Mouse (Mus musculus): ENCODE results near the gene Luc7l2. TPM values are rescaled to one million over a fixed set of nuclear protein-coding genes. Genes with fewer than 3 reads are reported as not detected.

The Luc7l2 gene
- polyA plus RNA-seq, 1 experiment from 2014 or later: 47.5 TPM

DNA sequence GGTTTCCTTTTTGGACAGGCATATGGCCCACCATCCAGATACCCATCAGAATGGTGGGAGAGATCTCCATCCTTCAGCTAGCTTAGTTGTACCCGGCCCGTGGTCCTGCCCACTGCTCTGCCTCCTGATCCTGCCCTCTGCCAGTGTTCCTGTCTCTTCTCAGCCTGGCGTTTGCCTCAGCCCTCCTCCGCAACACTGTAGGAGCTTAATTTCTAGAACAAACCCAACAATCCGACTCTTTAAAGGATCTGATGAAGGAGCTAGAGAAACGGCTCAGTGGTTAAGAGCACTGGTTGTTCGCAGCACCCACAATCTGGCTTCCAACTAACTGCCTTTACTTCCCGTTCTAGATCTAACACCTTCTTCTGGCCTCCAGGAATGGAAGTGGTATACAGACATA, 83.3 kb downstream of the Luc7l2 start:
- H3K9ac ChIP-seq (ENCODE audit: low read length): no peak overlapping the region
- DNase-seq (ENCODE audit: low spot score) (peak; percentile 47), ATAC-seq (replicated peaks; ENCODE audit: low FRiP score) (no peak)
- no peak overlapping the region for H3K27ac ChIP-seq (ENCODE audit: low read depth, low read length)
- no peak overlapping the region for H3K4me3 ChIP-seq (ENCODE audit: low read depth, low read length)
- H3K27me3 ChIP-seq (ENCODE audit: control insufficient read depth, insufficient read depth, low read length): peaks cover 44% of the 10 kb centered on the region
- peaks cover 9% of the 10 kb centered on the region; the same call in 1 of the 2 replicates for H3K4me1 ChIP-seq (replicated peaks; ENCODE audit: control insufficient read depth, insufficient read depth, low read length)
- WGBS: 84% methylated on average over 8 of the region's 8 CpGs
- H3K9me3 ChIP-seq (ENCODE audit: control insufficient read depth, low read length): no peaks in the 10 kb centered on the region
- no peak overlapping the region for H3K4me2 ChIP-seq (ENCODE audit: low read depth, low read length, severe bottlenecking)
- no peaks in the 10 kb centered on the region for H3K36me3 ChIP-seq (ENCODE audit: control insufficient read depth, insufficient read depth, low read length)

DNA sequence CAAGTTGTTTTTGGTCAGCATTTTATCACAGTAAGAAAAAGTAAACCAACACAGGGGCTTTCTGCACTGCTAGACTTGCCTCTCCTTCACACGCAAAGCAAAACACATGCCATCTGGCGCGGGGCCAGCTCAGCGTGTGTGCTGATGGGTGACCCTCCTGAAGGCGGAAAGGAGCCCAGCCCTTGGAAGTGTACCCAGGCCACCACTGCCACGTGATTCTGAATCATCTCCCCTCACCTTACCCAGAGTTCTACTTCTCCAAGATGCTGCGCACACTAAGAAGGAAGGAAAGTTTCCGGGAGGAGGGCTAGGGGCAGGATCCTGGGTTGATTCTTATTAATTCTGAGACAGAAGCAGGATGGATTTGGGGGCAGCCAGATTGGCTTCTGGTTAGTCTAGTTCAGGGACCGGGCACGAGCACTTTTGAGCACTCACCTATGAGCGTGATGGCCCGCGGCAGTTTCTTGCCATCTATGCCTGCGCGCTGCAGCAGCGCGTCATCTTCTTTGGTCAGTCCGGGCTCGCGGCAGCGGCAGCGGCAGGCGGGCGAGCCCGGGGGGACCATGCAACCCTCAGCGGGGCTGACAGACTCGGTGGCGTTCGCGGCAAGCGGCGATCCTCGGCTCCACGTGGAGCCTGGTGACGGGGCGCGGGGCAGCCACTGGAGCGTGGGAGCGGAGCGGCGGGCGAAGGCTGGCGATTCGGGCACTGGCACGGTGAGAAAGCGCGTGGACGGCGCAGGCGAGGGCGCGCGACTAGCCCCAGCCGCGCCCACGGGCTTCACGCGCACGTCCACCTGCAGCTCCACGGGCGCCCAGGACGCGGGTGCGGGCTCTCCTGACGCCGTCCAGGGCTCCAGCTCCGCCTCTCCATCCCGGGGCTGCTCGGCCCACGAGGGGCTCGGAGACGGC, 85.1 kb downstream of the Luc7l2 start:
- H3K27ac ChIP-seq (ENCODE audit: low read depth, low read length): no peak overlapping the region
- ATAC-seq (replicated peaks; ENCODE audit: low FRiP score): peak; percentile 37; the same call in 1 of the 2 replicates
- 2% methylated on average over 56 of the region's 72 CpGs for WGBS

DNA sequence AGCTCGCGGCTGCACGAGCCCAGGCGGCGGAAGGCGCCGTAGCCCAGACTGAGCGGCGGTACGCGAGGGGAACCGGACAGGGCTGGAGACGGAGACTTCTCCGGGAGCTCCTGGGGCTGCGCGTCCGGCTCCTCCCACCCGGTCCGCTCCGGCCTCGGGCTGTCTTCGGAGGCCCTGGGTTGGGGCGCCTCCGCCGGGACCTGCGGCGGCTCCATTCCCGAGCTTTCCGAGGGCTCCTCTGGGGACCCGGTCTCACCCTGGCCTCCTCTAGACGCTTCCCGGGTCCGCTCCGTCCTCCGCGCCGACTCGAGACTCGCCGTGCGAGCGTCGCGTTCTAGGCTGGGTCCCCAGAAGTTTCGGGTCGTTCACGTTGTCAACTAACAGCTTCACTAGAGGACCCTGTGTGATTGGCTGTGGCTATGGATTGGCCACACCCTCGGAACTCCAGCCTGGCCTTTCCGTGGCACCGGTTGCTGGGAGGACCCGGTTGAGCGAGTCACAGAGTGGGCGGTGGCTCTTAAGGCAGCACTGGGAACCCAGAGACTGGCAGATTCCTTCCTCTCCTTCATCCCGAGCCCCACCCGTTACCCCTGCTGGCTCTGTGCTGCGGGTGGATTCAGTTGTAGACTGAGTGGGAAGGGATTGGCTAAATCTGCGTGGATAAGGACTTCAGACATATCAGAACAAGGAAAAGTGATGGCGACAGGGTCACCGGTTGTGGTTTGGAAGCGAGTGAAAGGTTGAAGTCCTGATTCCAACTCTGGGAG, 85.9 kb downstream of the Luc7l2 start, which contains the start of gene Klrg2:
Gene Klrg2 (minus strand): TSS at position 391 of the 767 bp plus-strand sequence.
- H3K9me3 ChIP-seq (ENCODE audit: control insufficient read depth, low read length): no peaks in the 10 kb centered on the region
- H3K4me3 ChIP-seq (ENCODE audit: low read depth, low read length): peak within 1 kb of the TSS; percentile 45
- peak within 1 kb of the TSS; percentile 44 for H3K9ac ChIP-seq (ENCODE audit: low read length)
- H3K4me2 ChIP-seq (ENCODE audit: low read depth, low read length, severe bottlenecking): peak within 1 kb of the TSS; percentile 96
- DNase-seq (ENCODE audit: low spot score): peak; percentile 74
- peak; percentile 81 for ATAC-seq (replicated peaks; ENCODE audit: low FRiP score)
- H3K27me3 ChIP-seq (ENCODE audit: control insufficient read depth, insufficient read depth, low read length): peaks cover 45% of the 10 kb centered on the region
- H3K4me1 ChIP-seq (replicated peaks; ENCODE audit: control insufficient read depth, insufficient read depth, low read length): peaks cover 9% of the 10 kb centered on the region; the same call in 1 of the 2 replicates
- H3K36me3 ChIP-seq (ENCODE audit: control insufficient read depth, insufficient read depth, low read length): no peaks in the 10 kb centered on the region
- no peak within 1 kb of the TSS for H3K27ac ChIP-seq (ENCODE audit: low read depth, low read length)
- WGBS: 3% methylated on average over 59 of the region's 60 CpGs

More for the DNA sequence above, 85.1 kb downstream of the Luc7l2 start:
- peak overlapping the region; percentile 44 for H3K9ac ChIP-seq (ENCODE audit: low read length)
- H3K9me3 ChIP-seq (ENCODE audit: control insufficient read depth, low read length): no peaks in the 10 kb centered on the region
- H3K4me2 ChIP-seq (ENCODE audit: low read depth, low read length, severe bottlenecking): peak overlapping the region; percentile 96
- peaks cover 9% of the 10 kb centered on the region; the same call in 1 of the 2 replicates for H3K4me1 ChIP-seq (replicated peaks; ENCODE audit: control insufficient read depth, insufficient read depth, low read length)
- no peaks in the 10 kb centered on the region for H3K36me3 ChIP-seq (ENCODE audit: control insufficient read depth, insufficient read depth, low read length)
- peak; percentile 68 for DNase-seq (ENCODE audit: low spot score)
- peak overlapping the region; percentile 45 for H3K4me3 ChIP-seq (ENCODE audit: low read depth, low read length)
- peaks cover 45% of the 10 kb centered on the region for H3K27me3 ChIP-seq (ENCODE audit: control insufficient read depth, insufficient read depth, low read length)

DNA sequence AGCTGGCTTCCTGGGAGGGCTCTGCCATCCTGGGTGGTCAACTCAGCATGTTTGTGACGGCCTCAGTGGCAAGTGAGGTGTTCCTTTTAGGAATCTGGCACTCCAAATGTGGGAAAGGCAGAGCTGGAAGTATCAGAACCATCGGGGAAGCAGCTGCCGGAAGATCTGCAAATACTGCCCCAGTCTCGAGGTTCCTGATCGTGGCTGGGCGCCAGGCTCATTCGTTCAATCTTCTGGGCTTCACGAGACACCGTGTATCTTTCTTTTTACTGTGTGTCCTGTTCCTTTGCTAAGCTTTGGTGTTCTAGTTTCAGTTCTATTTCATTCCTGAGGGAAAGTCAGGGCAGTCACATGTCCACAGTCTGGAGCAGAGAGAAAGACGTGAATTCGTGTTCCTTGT, 89.3 kb downstream of the Luc7l2 start:
- H3K4me3 ChIP-seq (ENCODE audit: low read depth, low read length): no peak overlapping the region
- ATAC-seq (replicated peaks; ENCODE audit: low FRiP score): no peak
- no peaks in the 10 kb centered on the region for H3K9me3 ChIP-seq (ENCODE audit: control insufficient read depth, low read length)
- DNase-seq (ENCODE audit: low spot score): no peak
- WGBS: 82% methylated on average over 11 of the region's 11 CpGs
- H3K4me2 ChIP-seq (ENCODE audit: low read depth, low read length, severe bottlenecking): no peak overlapping the region
- H3K27me3 ChIP-seq (ENCODE audit: control insufficient read depth, insufficient read depth, low read length): peaks cover 33% of the 10 kb centered on the region
- no peak overlapping the region for H3K27ac ChIP-seq (ENCODE audit: low read depth, low read length)
- no peak overlapping the region for H3K9ac ChIP-seq (ENCODE audit: low read length)
- H3K36me3 ChIP-seq (ENCODE audit: control insufficient read depth, insufficient read depth, low read length): no peaks in the 10 kb centered on the region
- H3K4me1 ChIP-seq (replicated peaks; ENCODE audit: control insufficient read depth, insufficient read depth, low read length): peaks cover 9% of the 10 kb centered on the region; the same call in 1 of the 2 replicates

DNA sequence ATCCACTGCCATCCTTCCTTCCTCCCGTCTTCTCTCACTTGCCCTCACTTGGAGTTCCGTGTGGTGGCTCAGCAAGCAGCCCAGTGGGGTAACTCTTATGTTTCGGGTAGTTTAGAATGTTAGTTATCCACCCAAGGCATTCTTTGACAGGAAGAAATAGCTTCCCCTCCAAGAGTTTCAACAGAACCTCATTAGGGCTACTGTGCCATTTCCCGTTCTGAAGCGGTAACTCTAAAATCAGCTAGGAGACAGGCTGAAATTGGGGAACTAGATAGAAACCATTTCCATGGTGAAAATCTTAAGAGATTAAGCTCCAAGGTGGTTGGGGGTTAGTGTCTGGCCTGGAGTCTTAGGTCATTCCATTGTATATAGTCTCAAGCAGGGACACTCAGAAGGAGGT, 90.1 kb downstream of the Luc7l2 start:
- no peak overlapping the region for H3K27ac ChIP-seq (ENCODE audit: low read depth, low read length)
- H3K4me3 ChIP-seq (ENCODE audit: low read depth, low read length): no peak overlapping the region
- WGBS: 67% methylated on average over 5 of the region's 5 CpGs
- H3K27me3 ChIP-seq (ENCODE audit: control insufficient read depth, insufficient read depth, low read length): peaks cover 25% of the 10 kb centered on the region
- H3K9ac ChIP-seq (ENCODE audit: low read length): no peak overlapping the region
- no peaks in the 10 kb centered on the region for H3K9me3 ChIP-seq (ENCODE audit: control insufficient read depth, low read length)
- no peak for ATAC-seq (replicated peaks; ENCODE audit: low FRiP score)
- H3K4me1 ChIP-seq (replicated peaks; ENCODE audit: control insufficient read depth, insufficient read depth, low read length): peaks cover 5% of the 10 kb centered on the region; the same call in 1 of the 2 replicates
- no peaks in the 10 kb centered on the region for H3K36me3 ChIP-seq (ENCODE audit: control insufficient read depth, insufficient read depth, low read length)
- DNase-seq (ENCODE audit: low spot score): no peak
- H3K4me2 ChIP-seq (ENCODE audit: low read depth, low read length, severe bottlenecking): no peak overlapping the region

DNA sequence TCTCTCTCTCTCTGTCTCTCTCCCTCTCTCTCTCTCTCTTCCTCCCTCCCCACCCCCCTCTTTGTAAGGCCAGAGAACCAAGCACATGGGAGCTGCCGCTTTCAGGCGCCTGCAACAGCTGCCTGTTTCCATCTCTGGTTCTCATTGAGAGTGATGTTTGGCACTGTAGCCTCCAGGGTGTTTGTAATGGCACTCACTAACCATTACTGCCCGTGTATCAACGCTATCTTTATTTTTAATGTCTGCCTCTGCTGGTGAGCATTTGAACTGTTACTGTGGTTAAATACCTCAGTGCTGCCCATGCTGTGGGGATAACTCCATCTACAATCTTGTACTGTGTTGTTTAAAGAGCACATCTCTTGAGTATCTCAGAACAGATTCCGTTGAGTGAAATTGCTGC, 90.5 kb downstream of the Luc7l2 start:
- H3K27me3 ChIP-seq (ENCODE audit: control insufficient read depth, insufficient read depth, low read length): peaks cover 21% of the 10 kb centered on the region
- H3K9ac ChIP-seq (ENCODE audit: low read length): no peak overlapping the region
- no peak overlapping the region for H3K4me2 ChIP-seq (ENCODE audit: low read depth, low read length, severe bottlenecking)
- DNase-seq (ENCODE audit: low spot score) (no peak), ATAC-seq (replicated peaks; ENCODE audit: low FRiP score) (no peak)
- H3K27ac ChIP-seq (ENCODE audit: low read depth, low read length): no peak overlapping the region
- no peaks in the 10 kb centered on the region for H3K36me3 ChIP-seq (ENCODE audit: control insufficient read depth, insufficient read depth, low read length)
- H3K4me1 ChIP-seq (replicated peaks; ENCODE audit: control insufficient read depth, insufficient read depth, low read length): peaks cover 1% of the 10 kb centered on the region; the same call in 1 of the 2 replicates
- WGBS: 58% methylated on average over 5 of the region's 5 CpGs
- H3K4me3 ChIP-seq (ENCODE audit: low read depth, low read length): no peak overlapping the region
- no peaks in the 10 kb centered on the region for H3K9me3 ChIP-seq (ENCODE audit: control insufficient read depth, low read length)

DNA sequence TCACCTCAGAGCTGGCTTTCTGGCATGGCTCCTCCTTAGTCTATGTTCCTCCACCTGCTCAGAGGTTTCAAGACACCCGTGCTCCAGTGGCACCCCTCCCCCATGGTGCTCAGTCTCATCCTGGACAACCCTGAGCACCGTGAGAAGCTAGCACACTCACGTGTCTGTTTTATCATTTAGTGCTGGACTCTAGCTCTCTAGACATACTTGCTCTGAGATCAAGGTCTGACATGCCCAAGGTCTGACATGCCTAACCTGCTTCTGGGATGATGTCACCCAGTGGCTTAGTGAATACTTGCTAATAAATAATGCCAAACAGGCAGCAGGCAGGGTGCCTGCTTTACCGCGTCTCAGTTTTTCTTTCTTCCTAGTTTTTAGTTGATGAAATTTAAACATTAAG, 91.5 kb downstream of the Luc7l2 start:
- DNase-seq (ENCODE audit: low spot score) (no peak), ATAC-seq (replicated peaks; ENCODE audit: low FRiP score) (no peak)
- no peaks in the 10 kb centered on the region for H3K36me3 ChIP-seq (ENCODE audit: control insufficient read depth, insufficient read depth, low read length)
- H3K4me1 ChIP-seq (replicated peaks; ENCODE audit: control insufficient read depth, insufficient read depth, low read length): no peaks in the 10 kb centered on the region
- no peaks in the 10 kb centered on the region for H3K9me3 ChIP-seq (ENCODE audit: control insufficient read depth, low read length)
- no peak overlapping the region for H3K4me2 ChIP-seq (ENCODE audit: low read depth, low read length, severe bottlenecking)
- H3K9ac ChIP-seq (ENCODE audit: low read length): no peak overlapping the region
- WGBS: 80% methylated on average over 5 of the region's 5 CpGs
- peaks cover 12% of the 10 kb centered on the region for H3K27me3 ChIP-seq (ENCODE audit: control insufficient read depth, insufficient read depth, low read length)
- H3K4me3 ChIP-seq (ENCODE audit: low read depth, low read length): no peak overlapping the region
- no peak overlapping the region for H3K27ac ChIP-seq (ENCODE audit: low read depth, low read length)

DNA sequence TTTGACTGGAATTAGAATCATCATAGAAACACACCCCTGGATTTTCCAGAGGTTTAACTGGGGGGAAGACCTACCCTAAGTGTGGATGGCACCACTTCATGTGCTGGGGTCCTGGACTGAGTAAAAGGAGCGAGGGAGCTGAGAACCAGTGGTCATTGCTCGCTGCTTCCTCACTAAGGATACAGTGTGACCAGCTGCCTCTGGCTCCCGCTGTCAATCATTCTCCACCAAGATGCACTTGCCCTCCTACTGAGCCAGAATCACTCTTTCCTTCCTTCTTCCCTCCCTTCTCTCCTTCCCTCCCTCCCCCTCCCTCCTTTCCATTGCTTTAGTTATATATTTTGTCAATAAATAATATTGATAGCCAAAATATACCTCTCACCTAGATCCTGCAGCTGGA, 91.9 kb downstream of the Luc7l2 start:
- ATAC-seq (replicated peaks; ENCODE audit: low FRiP score) (no peak), DNase-seq (ENCODE audit: low spot score) (no peak)
- Histone ChIP-seq H3K27me3 (ENCODE audit: control insufficient read depth, insufficient read depth, low read length) (peaks cover 8% of the 10 kb centered on the region; the same call in 1 of the 2 replicates), H3K4me1 (replicated peaks; ENCODE audit: control insufficient read depth, insufficient read depth, low read length) (no peaks in the 10 kb centered on the region), H3K9ac (ENCODE audit: low read length) (no peak overlapping the region), H3K9me3 (ENCODE audit: control insufficient read depth, low read length) (no peaks in the 10 kb centered on the region), H3K27ac (ENCODE audit: low read depth, low read length) (no peak overlapping the region), H3K4me2 (ENCODE audit: low read depth, low read length, severe bottlenecking) (no peak overlapping the region), H3K36me3 (ENCODE audit: control insufficient read depth, insufficient read depth, low read length) (no peaks in the 10 kb centered on the region), H3K4me3 (ENCODE audit: low read depth, low read length) (no peak overlapping the region)
- WGBS: 77% methylated on average over 3 of the region's 3 CpGs

Data from forebrain, embryonic 11.5 days (tissue).